Mouse (Mus musculus) midbrain, embryonic 12.5 days (tissue): ENCODE data around the gene Itga6. TPM values are rescaled to one million over a fixed set of nuclear protein-coding genes. Genes with fewer than 3 reads are reported as not detected.

ENCODE experiments used
- ATAC-seq: fragments of 200-750 bp; cut with Nextera tagmentation; 2 replicates; pipeline ENCODE4 v1.8.0; 2017; ENCODE audit warnings: low read depth, moderate TSS enrichment, moderate library complexity; ENCODE audit not compliant: low FRiP score
- H3K27ac ChIP-seq: fragments of 300-500 bp; sonication (generic); replicated peaks from 2 replicates; pipeline ENCODE4 v1.5.1; 2016; ENCODE audit warnings: mild to moderate bottlenecking
- H3K27me3 ChIP-seq: fragments of 300-500 bp; sonication (generic); 2 replicates; pipeline ENCODE4 v1.6.1; 2016; ENCODE audit warnings: mild to moderate bottlenecking
- H3K36me3 ChIP-seq: fragments of 300-500 bp; sonication (generic); 2 replicates; pipeline ENCODE4 v1.6.1; 2016
- H3K4me1 ChIP-seq: fragments of 300-500 bp; sonication (generic); 2 replicates; pipeline ENCODE4 v1.6.1; 2016
- H3K4me2 ChIP-seq: fragments of 300-500 bp; sonication (generic); replicated peaks from 2 replicates; pipeline ENCODE4 v1.6.1; 2016; ENCODE audit warnings: mild to moderate bottlenecking, moderate library complexity
- H3K4me3 ChIP-seq: fragments of 300-500 bp; sonication (generic); 2 replicates; pipeline ENCODE4 v1.5.1; 2016; ENCODE audit warnings: mild to moderate bottlenecking
- H3K9ac ChIP-seq: fragments of 300-500 bp; sonication (generic); replicated peaks from 2 replicates; pipeline ENCODE4 v1.6.1; 2016; ENCODE audit warnings: mild to moderate bottlenecking, moderate library complexity
- H3K9me3 ChIP-seq: fragments of 300-500 bp; sonication (generic); 2 replicates; pipeline ENCODE4 v1.6.1; 2016; ENCODE audit warnings: mild to moderate bottlenecking
- WGBS: fragments of 180-500 bp; shearing (Covaris S2); methylation state at CpG from one replicate; pipeline ENCODE4 v1.1.7; 2016; 5-methylcytosine and 5-hydroxymethylcytosine counted together
- polyA plus RNA-seq: library from polyadenylated mRNA; unstranded; fragments of >200 nt; fragmentation: Nextera tagmentation; extraction: Ambion mirVana; gene quantifications from 2 replicates; pipeline ENCODE4 v1.2.1, GENCODE M21; 2016

The Itga6 gene
- polyA plus RNA-seq, 1 experiment from 2014 or later, result 23.2 TPM

DNA sequence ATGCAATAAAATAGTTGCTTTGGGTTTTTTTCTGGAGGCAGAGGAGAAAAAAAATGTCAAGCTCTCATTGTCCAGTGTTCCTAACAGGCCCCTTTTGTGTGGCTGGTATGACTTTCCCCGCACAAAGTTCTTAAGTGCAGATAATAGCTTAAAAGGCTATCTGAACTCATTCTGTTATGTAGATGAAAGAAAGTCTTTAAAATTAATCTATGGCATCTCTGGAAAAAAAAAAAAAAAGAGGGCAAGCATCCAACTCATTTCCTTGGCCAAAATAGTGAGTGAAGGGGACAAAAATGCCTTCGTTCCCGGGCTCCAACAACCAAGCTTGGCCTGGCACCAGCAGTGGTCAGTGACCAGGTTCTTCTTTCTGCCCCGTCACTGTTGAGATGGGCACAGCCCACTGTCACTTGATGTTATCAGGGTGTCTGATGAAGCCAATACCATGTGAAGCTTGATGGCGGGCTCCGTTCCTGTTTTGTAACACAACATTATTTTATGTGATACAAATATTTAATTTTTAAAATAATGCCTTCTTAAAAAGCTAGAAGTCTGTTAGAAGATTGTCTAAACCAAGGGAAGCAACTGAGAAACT lies 21.7 kb downstream of the Itga6 start:
- Histone ChIP-seq H3K4me2 (no peak overlapping the region), H3K36me3 (no peaks in the 10 kb centered on the region), H3K4me3 (no peak overlapping the region), H3K27me3 (no peaks in the 10 kb centered on the region), H3K9ac (no peak overlapping the region), H3K9me3 (no peaks in the 10 kb centered on the region), H3K27ac (no peak overlapping the region), H3K4me1 (0 out of 2 replicates have a peak, but pooled peaks cover 3% of the 10 kb centered on the region)
- ATAC-seq, result no peak
- 90% methylated on average over 6 of the region's 6 CpGs for WGBS

DNA sequence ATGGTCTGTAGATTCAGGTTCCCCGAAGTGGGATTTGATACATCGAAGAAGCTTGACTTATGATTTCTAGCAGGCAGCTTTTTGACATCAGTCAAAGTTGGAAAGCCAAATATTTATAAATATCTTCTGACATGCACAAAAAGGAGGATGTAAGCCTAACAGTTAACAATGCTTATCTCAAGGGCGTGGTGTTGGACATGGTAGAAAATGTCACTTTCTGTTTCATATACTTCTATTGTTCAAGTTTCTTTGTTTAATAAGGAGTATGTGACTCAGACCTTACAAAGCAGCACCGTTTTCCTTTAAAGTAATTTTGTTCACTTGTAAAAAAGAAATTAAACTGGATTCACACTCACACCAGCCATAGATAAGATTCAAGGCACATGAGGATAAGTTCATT lies 26.3 kb downstream of the Itga6 start:
- no peak for ATAC-seq
- H3K27me3 ChIP-seq, result peaks cover 3% of the 10 kb centered on the region; the same call in 1 of the 2 replicates
- H3K4me1 ChIP-seq, result peaks cover 16% of the 10 kb centered on the region
- no peaks in the 10 kb centered on the region for H3K9me3 ChIP-seq
- no peaks in the 10 kb centered on the region for H3K36me3 ChIP-seq
- H3K27ac ChIP-seq, result no peak overlapping the region
- no peak overlapping the region for H3K9ac ChIP-seq
- H3K4me3 ChIP-seq, result no peak overlapping the region
- H3K4me2 ChIP-seq, result no peak overlapping the region
- 90% methylated on average over 4 of the region's 4 CpGs for WGBS

DNA sequence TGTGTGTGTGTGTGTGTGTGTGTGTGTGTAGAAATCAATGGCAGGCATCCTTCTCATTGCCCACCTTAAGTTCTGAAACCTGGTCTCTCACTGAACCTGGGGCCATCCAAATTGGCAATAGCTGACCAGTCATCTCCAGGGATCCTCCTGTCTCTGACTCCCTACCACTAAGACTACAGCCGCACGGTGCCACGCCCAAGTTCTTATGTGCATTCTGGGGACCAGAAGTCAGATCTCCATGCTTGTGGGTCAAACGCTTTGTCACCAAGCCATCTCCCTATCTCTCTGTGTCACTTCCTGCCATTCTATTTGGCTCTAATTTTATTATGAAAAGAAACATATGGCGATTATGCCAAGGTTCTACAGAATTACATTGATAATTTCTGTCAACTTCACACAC lies 28.3 kb downstream of the Itga6 start:
- Histone ChIP-seq H3K27ac (no peak overlapping the region), H3K9me3 (no peaks in the 10 kb centered on the region), H3K36me3 (no peaks in the 10 kb centered on the region), H3K4me2 (no peak overlapping the region), H3K27me3 (peaks cover 3% of the 10 kb centered on the region; the same call in 1 of the 2 replicates), H3K9ac (no peak overlapping the region), H3K4me3 (no peak overlapping the region), H3K4me1 (peaks cover 16% of the 10 kb centered on the region)
- ATAC-seq, result no peak
- 98% methylated on average over 5 of the region's 5 CpGs for WGBS

DNA sequence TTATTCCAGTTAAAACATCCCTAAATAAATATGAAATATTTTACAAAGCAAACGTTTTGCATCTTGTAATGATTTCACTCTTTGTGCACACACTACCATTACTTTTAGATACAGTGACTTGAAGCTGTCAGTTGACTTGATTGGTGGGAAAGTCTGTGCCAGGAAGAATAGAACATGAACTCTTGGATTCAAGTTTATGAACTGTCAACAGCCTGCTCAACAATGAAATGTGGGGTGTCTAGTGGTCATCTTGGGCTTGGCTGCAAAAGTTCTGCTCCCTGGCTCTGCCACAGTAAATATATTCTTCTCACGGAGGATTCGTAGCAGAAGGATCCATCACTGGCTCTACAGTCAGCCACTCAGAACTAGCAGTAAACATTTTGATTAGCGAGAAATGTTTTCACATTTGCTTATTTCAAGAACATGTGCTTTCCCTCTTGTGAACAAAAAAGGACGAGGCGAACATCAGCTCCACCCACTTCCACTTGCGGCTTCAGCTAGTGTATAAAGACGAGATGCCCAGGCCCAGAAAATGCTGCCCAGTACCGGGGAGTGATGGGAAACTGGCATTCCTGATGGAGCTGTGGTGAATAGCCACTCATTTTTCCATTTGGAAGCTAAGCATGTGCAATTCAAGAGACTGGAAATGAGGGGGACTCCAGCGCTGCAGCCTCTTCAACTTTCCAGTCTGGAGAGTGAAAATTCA lies 29.0 kb downstream of the Itga6 start:
- H3K4me3 ChIP-seq, result no peak overlapping the region
- no peaks in the 10 kb centered on the region for H3K36me3 ChIP-seq
- H3K27me3 ChIP-seq, result peaks cover 3% of the 10 kb centered on the region; the same call in 1 of the 2 replicates
- WGBS, result 72% methylated on average over 10 of the region's 10 CpGs
- no peaks in the 10 kb centered on the region for H3K9me3 ChIP-seq
- no peak for ATAC-seq
- H3K4me2 ChIP-seq, result peak overlapping the region; percentile 44; the same call in 1 of the 2 replicates
- H3K27ac ChIP-seq, result no peak overlapping the region
- no peak overlapping the region for H3K9ac ChIP-seq
- peaks cover 16% of the 10 kb centered on the region for H3K4me1 ChIP-seq

DNA sequence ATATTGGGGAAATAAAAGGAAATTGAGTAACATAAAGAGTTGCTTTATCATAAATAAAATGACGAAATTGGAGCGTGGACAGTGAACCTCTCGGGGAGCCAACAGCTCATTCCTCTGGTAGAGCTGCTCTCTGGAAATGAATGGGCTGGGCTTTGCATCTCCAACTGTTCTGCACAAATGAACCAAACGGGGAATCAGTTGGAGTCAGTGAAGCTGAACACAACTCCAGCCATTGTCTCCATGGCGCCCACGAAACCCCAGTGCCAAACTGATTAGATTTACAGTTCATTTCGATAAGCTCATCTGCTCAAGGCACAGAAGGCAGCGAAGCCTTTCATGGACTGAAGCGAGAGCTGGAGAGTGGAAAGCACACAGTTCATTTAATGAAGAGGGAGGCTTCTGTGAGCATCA lies 29.8 kb downstream of the Itga6 start:
- Histone ChIP-seq H3K4me3 (no peak overlapping the region), H3K36me3 (no peaks in the 10 kb centered on the region), H3K27ac (0 out of 2 replicates have a peak overlapping the region, but pooled peaks have one; percentile 0), H3K4me1 (peaks cover 16% of the 10 kb centered on the region), H3K4me2 (peak overlapping the region; percentile 44), H3K9ac (no peak overlapping the region), H3K27me3 (peaks cover 3% of the 10 kb centered on the region; the same call in 1 of the 2 replicates), H3K9me3 (no peaks in the 10 kb centered on the region)
- ATAC-seq, result no peak
- WGBS, result 24% methylated on average over 9 of the region's 9 CpGs

DNA sequence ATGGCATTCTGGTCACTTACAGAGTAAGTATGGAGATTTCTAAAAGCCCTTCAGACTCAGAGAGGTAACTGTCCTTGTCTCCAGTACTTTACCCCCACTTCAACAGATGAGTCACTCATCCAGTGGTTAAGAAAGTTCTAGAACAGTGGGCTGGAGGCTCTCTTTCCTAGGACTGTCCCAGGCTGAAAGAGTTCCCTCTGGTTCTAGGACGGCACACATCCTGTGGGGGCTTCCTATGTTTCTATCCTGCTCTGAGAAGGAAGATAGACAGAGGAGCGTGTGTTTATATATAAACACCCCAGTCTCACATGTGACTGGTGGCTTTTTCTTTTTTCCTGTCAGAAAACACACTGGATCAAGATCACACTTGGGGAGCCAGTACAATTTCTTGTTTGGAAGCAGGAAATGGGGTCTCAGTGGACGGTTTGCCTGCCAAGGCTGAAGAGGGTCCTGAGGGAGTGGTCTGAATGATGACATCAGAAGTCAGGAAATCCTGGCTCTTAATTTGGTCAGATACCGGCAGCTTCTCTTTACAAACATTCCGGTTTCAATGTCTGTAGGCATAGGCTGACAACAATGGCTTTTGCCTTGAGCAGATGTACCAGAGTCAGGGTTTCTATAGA lies 34.0 kb downstream of the Itga6 start:
- Histone ChIP-seq H3K36me3 (no peaks in the 10 kb centered on the region), H3K27me3 (peaks cover 12% of the 10 kb centered on the region; the same call in 1 of the 2 replicates), H3K9me3 (no peaks in the 10 kb centered on the region), H3K4me2 (no peak overlapping the region), H3K4me1 (peaks cover 16% of the 10 kb centered on the region), H3K27ac (no peak overlapping the region), H3K4me3 (no peak overlapping the region), H3K9ac (no peak overlapping the region)
- ATAC-seq, result no peak
- WGBS, result 74% methylated on average over 5 of the region's 5 CpGs

DNA sequence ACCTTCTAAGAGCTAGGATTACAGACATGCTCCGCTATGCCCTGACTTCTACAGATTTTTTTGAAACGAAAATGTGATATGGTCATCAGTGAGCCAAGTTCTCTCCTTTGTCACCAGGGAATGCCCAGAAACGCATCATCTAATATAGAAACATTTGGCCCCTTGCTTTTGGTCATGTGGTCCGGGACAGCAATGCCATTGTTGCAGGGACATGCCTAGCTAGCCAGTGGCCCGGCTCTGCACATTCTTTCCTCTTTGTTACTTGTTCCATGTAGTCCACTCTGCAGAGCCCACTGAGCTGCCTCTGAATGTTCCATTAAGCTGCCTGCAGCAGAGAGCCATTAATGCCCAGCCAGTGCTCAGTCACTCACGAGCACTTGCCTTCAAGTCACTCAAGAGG lies 34.6 kb downstream of the Itga6 start:
- Histone ChIP-seq H3K4me2 (no peak overlapping the region), H3K4me1 (peaks cover 11% of the 10 kb centered on the region), H3K4me3 (no peak overlapping the region), H3K36me3 (no peaks in the 10 kb centered on the region), H3K9ac (no peak overlapping the region), H3K27ac (no peak overlapping the region), H3K27me3 (peaks cover 17% of the 10 kb centered on the region; the same call in 1 of the 2 replicates), H3K9me3 (no peaks in the 10 kb centered on the region)
- no peak for ATAC-seq
- WGBS, result 65% methylated on average over 6 of the region's 6 CpGs

DNA sequence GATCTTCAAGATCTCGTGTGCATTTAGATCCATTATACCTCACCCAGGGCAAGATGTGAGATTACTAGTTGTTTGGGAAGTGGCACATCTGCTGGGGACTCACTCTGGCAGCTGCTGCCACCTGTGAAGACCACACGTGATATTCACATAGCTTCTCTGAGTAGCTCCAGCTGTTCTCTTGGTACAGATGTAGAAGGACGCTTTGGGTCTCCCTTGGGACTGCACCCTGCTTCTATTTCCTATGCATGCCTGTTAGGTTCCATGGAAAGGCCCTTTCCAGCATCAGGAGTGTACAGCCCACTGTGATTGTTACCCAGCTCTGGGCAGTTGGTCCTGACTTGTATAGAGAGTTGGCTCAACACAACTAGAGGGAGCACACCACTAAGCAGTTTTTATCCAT lies 39.8 kb downstream of the Itga6 start:
- Histone ChIP-seq H3K27me3 (peaks cover 35% of the 10 kb centered on the region), H3K4me2 (no peak overlapping the region), H3K36me3 (no peaks in the 10 kb centered on the region), H3K4me1 (peaks cover 21% of the 10 kb centered on the region), H3K9ac (no peak overlapping the region), H3K9me3 (no peaks in the 10 kb centered on the region), H3K4me3 (no peak overlapping the region), H3K27ac (no peak overlapping the region)
- WGBS, result 77% methylated on average over 3 of the region's 3 CpGs
- ATAC-seq, result no peak

DNA sequence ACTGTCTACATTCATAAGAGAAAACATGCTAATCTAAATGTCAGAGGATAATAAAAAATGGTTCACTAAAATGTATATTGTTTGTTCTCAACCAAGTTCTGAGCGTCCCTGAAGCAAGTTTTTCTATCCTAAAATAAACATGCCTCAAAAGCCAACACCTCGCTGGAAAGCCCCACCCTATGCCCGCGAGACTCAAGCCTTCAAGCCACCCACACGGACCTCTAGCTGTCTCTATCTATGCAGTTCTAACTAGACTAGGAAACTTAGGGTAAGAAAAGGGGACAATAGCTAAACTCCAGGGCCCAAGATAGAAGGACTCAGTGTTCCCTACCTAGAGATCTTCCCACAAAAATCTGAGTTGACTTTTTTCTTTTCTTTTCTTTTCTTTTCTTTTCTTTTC lies 40.6 kb downstream of the Itga6 start:
- WGBS, result 50% methylated on average over 5 of the region's 5 CpGs
- ATAC-seq, result no peak
- Histone ChIP-seq H3K27me3 (peaks cover 35% of the 10 kb centered on the region), H3K9me3 (no peaks in the 10 kb centered on the region), H3K4me3 (no peak overlapping the region), H3K36me3 (no peaks in the 10 kb centered on the region), H3K27ac (no peak overlapping the region), H3K4me1 (peaks cover 21% of the 10 kb centered on the region), H3K9ac (no peak overlapping the region), H3K4me2 (no peak overlapping the region)

DNA sequence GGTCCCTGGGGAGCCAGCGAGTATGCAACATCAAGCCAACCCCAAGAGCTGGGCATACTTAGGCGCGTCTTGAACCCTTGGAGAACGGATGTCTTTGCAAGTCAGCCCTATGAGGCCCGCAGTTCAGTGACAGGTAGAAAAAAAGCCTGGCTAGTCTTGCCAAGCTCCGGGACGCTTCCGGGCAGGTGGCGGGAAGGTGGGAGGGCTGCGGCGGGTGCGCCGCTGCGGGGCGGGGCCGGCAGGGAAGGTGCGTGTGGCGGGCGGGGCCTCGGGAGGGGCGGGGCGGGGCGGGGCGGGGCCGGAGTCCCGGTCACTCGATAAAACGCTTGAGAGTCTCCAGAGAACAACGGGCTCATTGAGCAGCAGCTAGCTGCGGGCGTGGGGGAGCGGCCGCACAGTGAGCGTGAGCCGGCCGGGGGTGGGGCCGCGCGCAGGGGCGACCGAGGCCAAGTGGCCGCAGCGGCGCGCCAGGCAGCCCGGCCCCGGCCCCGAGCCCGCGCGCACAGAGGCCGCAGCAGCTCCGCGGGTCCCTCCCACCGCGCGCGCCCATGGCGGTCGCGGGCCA lies 41.3 kb downstream of the Itga6 start:
- peak overlapping the region; percentile 46; the same call in 1 of the 2 replicates for H3K27ac ChIP-seq
- peak overlapping the region; percentile 73 for H3K9ac ChIP-seq
- H3K4me3 ChIP-seq, result peak overlapping the region; percentile 79
- WGBS, result under 1% methylated on average over 29 of the region's 61 CpGs
- H3K27me3 ChIP-seq, result peaks cover 35% of the 10 kb centered on the region
- peaks cover 21% of the 10 kb centered on the region for H3K4me1 ChIP-seq
- H3K4me2 ChIP-seq, result peak overlapping the region; percentile 95
- no peaks in the 10 kb centered on the region for H3K9me3 ChIP-seq
- peak; percentile 91 for ATAC-seq
- H3K36me3 ChIP-seq, result no peaks in the 10 kb centered on the region

DNA sequence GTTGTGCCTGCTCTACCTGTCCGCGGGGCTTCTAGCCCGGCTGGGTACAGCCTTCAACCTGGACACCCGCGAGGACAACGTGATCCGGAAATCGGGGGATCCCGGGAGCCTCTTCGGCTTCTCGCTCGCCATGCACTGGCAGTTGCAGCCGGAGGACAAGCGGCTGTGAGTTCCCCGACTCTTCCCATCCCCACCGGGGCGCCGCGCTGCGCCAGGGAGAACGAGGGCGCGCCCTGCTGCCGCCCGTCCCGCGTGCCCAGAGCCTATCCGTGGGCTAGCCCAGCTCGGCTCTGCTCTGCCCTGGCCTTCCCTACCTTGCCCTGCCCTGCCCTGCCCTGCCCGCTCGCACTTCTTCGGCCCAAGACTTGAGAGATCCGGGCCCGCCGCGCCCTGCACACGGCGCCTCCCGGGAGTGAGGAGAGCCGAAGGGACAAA lies 41.8 kb downstream of the Itga6 start:
- peak overlapping the region; percentile 46; the same call in 1 of the 2 replicates for H3K27ac ChIP-seq
- under 1% methylated on average over 34 of the region's 40 CpGs for WGBS

More for the DNA sequence above, 41.8 kb downstream of the Itga6 start:
- Histone ChIP-seq H3K4me2 (peak overlapping the region; percentile 95), H3K4me1 (peaks cover 21% of the 10 kb centered on the region), H3K9ac (peak overlapping the region; percentile 73), H3K27me3 (peaks cover 35% of the 10 kb centered on the region), H3K4me3 (peak overlapping the region; percentile 79), H3K9me3 (no peaks in the 10 kb centered on the region), H3K36me3 (no peaks in the 10 kb centered on the region)
- peak; percentile 82 for ATAC-seq
